Mouse (Mus musculus): Measurements from ENCODE around the gene Srsx. TPM values are rescaled to one million over a fixed set of nuclear protein-coding genes. Genes with fewer than 3 reads are reported as not detected.
"Not testable (repeated sequence)": the region's sequence is repeated elsewhere in the genome, so short reads cannot be mapped to it uniquely, and the experiment has no call there.

Gene Srsx
- total RNA-seq (2017): not detected in 2 replicates

- not testable (repeated sequence) for ATAC-seq (replicated peaks in 1 of 2; ENCODE audit: insufficient read depth in 1 of 2, low FRiP score in 2 of 2, low TSS enrichment in 1 of 2, low read depth in 1 of 2, poor library complexity in 2 of 2, severe bottlenecking in 2 of 2)
These were observed at the start of gene Srsx for GRCm38 (mm10) chrX:123222381-123222780. TSS of gene Srsx (minus strand) at chrX:123222481.

- not testable (repeated sequence) for ATAC-seq (replicated peaks in 1 of 2; ENCODE audit: insufficient read depth in 1 of 2, low FRiP score in 2 of 2, low TSS enrichment in 1 of 2, low read depth in 1 of 2, poor library complexity in 2 of 2, severe bottlenecking in 2 of 2)
These were observed 24.5 kb upstream of the Srsx start, which contains the start of gene Gm17577 for GRCm38 (mm10) chrX:123246807-123247206. TSS of gene Gm17577 (minus strand) at chrX:123246907.

Other genes with a start within 250 kb of the Srsx start
- gene Gm17521, start 192.8 kb downstream of the Srsx start, total RNA-seq (2017): not detected in 2 replicates
- 9.8 and 12.0 TPM in 2 replicates for gene Cldn34c1, start 119.0 kb downstream of the Srsx start, total RNA-seq (2017)
- not detected in 2 replicates for gene Gm17577, start 24.4 kb upstream of the Srsx start, total RNA-seq (2017)

Measured in hematopoietic stem cell, adult 5-6 weeks (primary cell).